Comparison of ENCODE assay signal across 1 mouse cellular context in the genomic region with DNA sequence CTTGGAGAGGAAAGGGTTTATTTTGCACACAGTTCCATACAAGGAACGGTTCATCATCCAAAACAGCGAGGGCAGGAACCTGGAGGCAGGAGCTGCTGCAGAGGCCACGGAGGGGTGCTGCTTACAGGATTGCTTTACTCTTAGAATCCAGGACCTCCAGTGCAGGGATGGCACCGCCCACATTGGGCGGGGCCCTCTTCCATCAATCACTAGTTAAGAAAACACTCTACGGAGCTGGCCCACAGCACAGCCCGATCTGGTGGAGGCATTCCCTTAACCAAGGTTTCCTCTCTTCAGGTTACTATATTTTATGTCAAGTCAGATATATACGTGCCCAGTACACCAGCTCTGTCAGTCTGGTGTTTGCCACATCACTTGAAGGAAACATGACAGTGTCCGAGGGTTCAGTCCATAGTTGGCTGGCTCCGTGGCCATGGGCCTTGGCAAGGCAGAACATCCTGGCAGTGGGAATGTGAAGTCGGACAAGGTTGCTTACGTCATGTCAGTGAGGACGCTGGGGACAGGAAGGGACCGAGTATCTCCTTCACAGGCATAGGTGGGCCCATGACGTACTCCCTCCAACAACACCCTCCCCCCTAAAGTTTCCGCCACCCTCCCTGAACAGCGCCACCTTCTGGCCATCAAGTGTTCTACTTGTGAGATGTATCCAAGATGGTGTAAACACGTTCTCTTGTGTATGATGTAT.
TF ChIP-seq lines count a peak whose summit lies in the region.

No protein-coding gene starts in this region.

TF ChIP-seq in CH12.LX, 34 proteins besides CTCF, POLR2A, EP300 and RAD21 (continued from another document):
- no peak for TF ChIP-seq MXI1 (IDR thresholded peaks at IDR 0.05; ENCODE audit: low read depth, low read length)
- TF ChIP-seq MAZ (IDR thresholded peaks at IDR 0.05; ENCODE audit: low read depth, low read length) = no peak
- no peak for TF ChIP-seq ZMIZ1 (IDR thresholded peaks at IDR 0.05; ENCODE audit: low read depth, low read length)
- TF ChIP-seq GABPA (IDR thresholded peaks at IDR 0.05; ENCODE audit: insufficient replicate concordance, low read depth, low read length) = no peak
- TF ChIP-seq ZKSCAN1 (IDR thresholded peaks at IDR 0.05; ENCODE audit: borderline replicate concordance, low read depth, low read length) = no peak
- TF ChIP-seq ETS1 (conservative IDR thresholded peaks at IDR 0.05; ENCODE audit: low read depth, low read length) = no peak
- TF ChIP-seq USF1 (IDR thresholded peaks at IDR 0.05; ENCODE audit: low read depth, low read length) = no peak
- no peak for TF ChIP-seq IRF4 (IDR thresholded peaks at IDR 0.05; ENCODE audit: low read depth, low read length)
- TF ChIP-seq ZC3H11A (IDR thresholded peaks at IDR 0.05; ENCODE audit: low read depth, low read length) = no peak
- TF ChIP-seq BHLHE40 (IDR thresholded peaks at IDR 0.05; ENCODE audit: low read depth, low read length) = no peak
- no peak for TF ChIP-seq NRF1 (IDR thresholded peaks at IDR 0.05; ENCODE audit: low read depth, low read length)
- TF ChIP-seq NELFE (IDR thresholded peaks at IDR 0.05; ENCODE audit: low read depth, low read length) = no peak
- no peak for TF ChIP-seq ZNF384 (IDR thresholded peaks at IDR 0.05; ENCODE audit: low read depth, low read length)
- TF ChIP-seq JUN (IDR thresholded peaks at IDR 0.05; ENCODE audit: insufficient read depth, low read depth, low read length) = no peak
- TF ChIP-seq MAFK (IDR thresholded peaks at IDR 0.05; ENCODE audit: insufficient replicate concordance, low read length) = no peak
- no peak for TF ChIP-seq RCOR1 (conservative IDR thresholded peaks at IDR 0.05; ENCODE audit: low read depth, low read length)
